Mouse (Mus musculus) inflammation-experienced regulatory T-cells, adult 6 months (primary cell): ENCODE data around the gene Lrrc8b. TPM values are rescaled to one million over a fixed set of nuclear protein-coding genes. Genes with fewer than 3 reads are reported as not detected.

Experiments
- ATAC-seq: one replicate; pipeline ENCODE4 v1.8.0; 2017
- polyA plus RNA-seq, 3 experiments: library from polyadenylated mRNA; unstranded; fragments of 100-300 nt; shearing (Covaris generic); gene quantifications; one replicate each; pipeline ENCODE4 v1.2.1; 2017

The Lrrc8b gene
- polyA plus RNA-seq, 3 experiments from 2014 or later = 1.9 to 2.4 (median 2.1) TPM

- ATAC-seq = no peak
These were observed 10.0 kb downstream of the Lrrc8b start for GRCm38 (mm10) chr5:105425587-105425986.

GRCm38 (mm10) chr5:105427326-105427725, 11.8 kb downstream of the Lrrc8b start:
- no peak for ATAC-seq

GRCm38 (mm10) chr5:105428265-105428974, 12.8 kb downstream of the Lrrc8b start:
- ATAC-seq = no peak

- no peak for ATAC-seq
These were observed 14.6 kb downstream of the Lrrc8b start for GRCm38 (mm10) chr5:105430148-105430547.

GRCm38 (mm10) chr5:105439608-105440007, 24.0 kb downstream of the Lrrc8b start:
- no peak for ATAC-seq

GRCm38 (mm10) chr5:105440992-105441535, 25.5 kb downstream of the Lrrc8b start:
- ATAC-seq = no peak

GRCm38 (mm10) chr5:105442212-105443000, 26.8 kb downstream of the Lrrc8b start:
- no peak for ATAC-seq

GRCm38 (mm10) chr5:105443057-105443815, 27.7 kb downstream of the Lrrc8b start:
- ATAC-seq = peak; percentile 96

- ATAC-seq = no peak
These were observed 30.1 kb downstream of the Lrrc8b start for GRCm38 (mm10) chr5:105445686-105446085.

- ATAC-seq = no peak
These were observed 38.5 kb downstream of the Lrrc8b start for GRCm38 (mm10) chr5:105454105-105454504.

- no peak for ATAC-seq
These were observed 43.5 kb downstream of the Lrrc8b start for GRCm38 (mm10) chr5:105459077-105459476.

- ATAC-seq = no peak
These were observed 45.0 kb downstream of the Lrrc8b start for GRCm38 (mm10) chr5:105460551-105460950.

GRCm38 (mm10) chr5:105461076-105461475, 45.5 kb downstream of the Lrrc8b start:
- ATAC-seq = no peak

- no peak for ATAC-seq
These were observed 49.1 kb downstream of the Lrrc8b start for GRCm38 (mm10) chr5:105464671-105465070.

GRCm38 (mm10) chr5:105465550-105465949, 50.0 kb downstream of the Lrrc8b start:
- ATAC-seq = no peak

GRCm38 (mm10) chr5:105466471-105466902, 50.9 kb downstream of the Lrrc8b start:
- no peak for ATAC-seq

- no peak for ATAC-seq
These were observed 51.7 kb downstream of the Lrrc8b start for GRCm38 (mm10) chr5:105467271-105467670.

- ATAC-seq = no peak
These were observed 57.6 kb downstream of the Lrrc8b start for GRCm38 (mm10) chr5:105472983-105473705.

- no peak for ATAC-seq
These were observed 62.0 kb downstream of the Lrrc8b start for GRCm38 (mm10) chr5:105477527-105477926.

GRCm38 (mm10) chr5:105479673-105480072, 64.1 kb downstream of the Lrrc8b start:
- no peak for ATAC-seq

- no peak for ATAC-seq
These were observed 65.0 kb downstream of the Lrrc8b start for GRCm38 (mm10) chr5:105480561-105480960.

- ATAC-seq = no peak
These were observed 68.1 kb downstream of the Lrrc8b start for GRCm38 (mm10) chr5:105483632-105484031.
